Mouse (Mus musculus) cerebellum, adult 11-12 months (tissue): ENCODE measurements around the gene Vps9d1.
A peak's percentile ranks its signal among the peaks of the same experiment; 100 is the strongest.
"Not testable (repeated sequence)": the region's sequence is repeated elsewhere in the genome, so short reads cannot be mapped to it uniquely, and the experiment has no call there.

ENCODE experiments used
- DNase-seq: peaks from one replicate; pipeline ENCODE4 v3.0.0; 2022

Gene Vps9d1

GRCm38 (mm10) chr8:123254099-123254885, at the start of gene Vps9d1, which contains the start of gene Zfp276:
Gene Vps9d1, minus strand, starts transcription at chr8:123254348.
Gene Zfp276, plus strand, starts transcription at chr8:123254195.
- DNase-seq = peak; percentile 78

- no peak for DNase-seq
Measured at GRCm38 (mm10) chr8:123298301-123298700, 44.2 kb upstream of the Vps9d1 start.

DNA sequence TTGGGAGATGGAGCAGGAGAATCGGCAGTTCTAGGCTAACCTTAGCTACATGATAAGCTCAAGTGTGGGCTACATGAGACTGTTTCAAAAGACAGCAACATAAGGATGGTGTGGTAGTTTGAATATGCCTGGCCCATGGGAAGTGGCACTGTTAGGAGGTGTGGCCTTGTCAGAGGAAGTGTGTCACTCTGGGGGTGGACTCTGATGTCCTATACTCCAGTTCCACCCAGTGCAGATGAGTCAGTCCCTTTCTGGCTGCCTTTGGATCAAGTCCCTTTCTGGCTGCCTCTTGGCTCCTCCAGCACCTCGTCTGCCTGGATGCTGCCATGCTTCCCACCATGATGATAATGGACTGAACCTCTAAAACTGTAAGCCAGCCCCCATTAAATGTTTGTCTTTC, 38.6 kb upstream of the Vps9d1 start:
- DNase-seq = no peak

GRCm38 (mm10) chr8:123292281-123292680, 38.1 kb upstream of the Vps9d1 start:
- DNase-seq = no peak

GRCm38 (mm10) chr8:123291716-123292115, 37.6 kb upstream of the Vps9d1 start:
- no peak for DNase-seq

DNA sequence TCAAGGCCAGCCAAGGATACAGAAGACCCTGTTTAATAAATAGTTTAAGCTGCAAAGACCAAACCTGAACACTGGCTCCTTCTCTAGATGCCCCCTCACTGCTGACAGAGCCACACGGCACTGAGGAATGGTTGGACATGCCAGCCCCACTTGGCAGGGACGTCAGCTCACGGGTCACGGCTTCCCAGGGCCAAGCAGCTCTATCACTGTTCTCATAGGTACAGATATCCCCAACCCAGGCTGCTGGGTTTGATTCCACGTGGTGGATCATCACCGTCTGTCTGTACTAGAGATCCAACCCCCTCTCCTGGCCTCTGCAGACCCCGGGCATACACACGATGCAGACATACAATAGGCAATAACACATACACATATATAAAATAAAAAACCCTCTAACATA, 36.5 kb upstream of the Vps9d1 start:
- no peak for DNase-seq

GRCm38 (mm10) chr8:123290166-123290565, 36.0 kb upstream of the Vps9d1 start:
- no peak for DNase-seq

DNA sequence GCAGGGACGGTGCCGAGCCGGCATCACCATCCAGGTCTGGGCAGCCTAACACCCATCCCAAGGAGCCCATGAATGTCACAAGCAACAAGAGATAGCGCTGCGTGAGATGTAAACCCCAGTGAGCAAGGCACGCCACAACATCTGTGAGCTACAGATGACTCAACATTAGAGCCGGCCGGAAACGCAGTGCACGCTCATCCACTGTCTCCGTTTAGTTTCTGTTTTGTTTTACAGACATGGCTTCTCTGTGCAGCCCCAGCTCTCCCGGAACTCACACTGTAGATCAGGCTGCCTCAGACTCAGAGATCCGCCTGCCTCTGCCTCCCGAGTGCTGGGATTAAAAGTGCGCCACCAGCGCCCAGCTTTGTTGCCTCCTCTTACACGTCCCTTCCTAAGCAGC, 33.2 kb upstream of the Vps9d1 start:
- DNase-seq = no peak

- DNase-seq = no peak
Measured at GRCm38 (mm10) chr8:123284493-123284892, 30.3 kb upstream of the Vps9d1 start.

- no peak for DNase-seq
Measured at GRCm38 (mm10) chr8:123283991-123284390, 29.8 kb upstream of the Vps9d1 start.

- not testable (repeated sequence) for DNase-seq
Measured at GRCm38 (mm10) chr8:123282994-123283393, 28.8 kb upstream of the Vps9d1 start.

DNA sequence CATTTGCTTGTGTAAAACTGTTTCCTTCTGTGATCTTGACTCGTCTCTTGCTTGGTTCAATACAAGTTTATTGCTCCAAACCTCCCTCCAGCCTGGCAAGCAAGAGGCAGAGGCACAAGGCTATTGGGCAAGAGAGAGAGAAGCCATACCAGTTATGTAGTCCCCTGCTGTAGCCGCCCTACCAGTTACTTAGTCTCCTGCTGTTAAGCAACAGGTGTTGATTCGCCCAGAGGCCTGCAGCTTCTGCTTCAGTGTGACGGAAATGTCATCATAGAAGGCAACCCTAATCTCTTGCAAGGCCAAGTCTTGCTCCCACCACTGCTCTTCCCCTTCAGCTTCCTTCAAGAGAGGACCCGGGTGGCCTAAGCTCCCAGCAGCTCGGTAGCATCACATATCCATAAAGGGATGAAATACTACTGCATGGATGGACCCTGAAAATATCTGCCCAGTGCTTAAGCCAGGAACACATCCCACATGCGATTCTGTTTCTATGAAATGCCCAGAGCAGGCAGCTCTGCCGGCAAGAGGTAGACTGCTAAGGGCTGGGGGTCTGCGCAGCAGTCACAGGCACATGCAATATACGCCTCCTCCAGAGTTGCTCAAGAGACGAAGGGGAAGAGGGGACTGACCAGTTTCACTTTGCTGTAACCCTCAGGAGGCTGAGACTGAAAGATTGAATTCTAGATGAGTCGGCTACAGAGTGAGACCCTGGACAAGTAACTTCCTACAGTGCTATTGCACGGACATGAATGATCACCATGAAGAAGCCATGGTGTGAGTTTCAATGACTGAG, 26.4 kb upstream of the Vps9d1 start:
- no peak for DNase-seq

DNA sequence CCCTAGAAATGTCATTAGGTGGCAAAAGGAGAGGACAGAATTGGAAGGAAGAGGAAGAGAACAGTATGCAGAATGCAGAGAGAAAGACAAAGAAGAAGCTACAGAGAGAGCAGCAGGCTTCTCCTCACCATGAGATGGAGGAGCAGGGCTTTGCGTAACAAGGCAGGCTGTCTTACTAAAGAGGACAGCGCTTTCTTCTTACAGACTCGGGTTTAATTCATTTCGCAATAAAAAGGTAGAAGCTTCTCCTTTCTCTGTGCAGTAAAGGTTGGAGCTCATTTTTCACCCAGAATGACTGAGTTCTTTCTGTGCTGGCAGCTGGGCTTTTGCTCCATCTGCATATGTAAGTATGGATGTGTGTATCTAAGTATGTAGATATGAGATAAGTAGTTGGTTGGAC, 25.7 kb upstream of the Vps9d1 start:
- DNase-seq = no peak

- DNase-seq = no peak
Measured at GRCm38 (mm10) chr8:123278445-123278844, 24.3 kb upstream of the Vps9d1 start.

GRCm38 (mm10) chr8:123275096-123275495, 20.9 kb upstream of the Vps9d1 start:
- no peak for DNase-seq

DNA sequence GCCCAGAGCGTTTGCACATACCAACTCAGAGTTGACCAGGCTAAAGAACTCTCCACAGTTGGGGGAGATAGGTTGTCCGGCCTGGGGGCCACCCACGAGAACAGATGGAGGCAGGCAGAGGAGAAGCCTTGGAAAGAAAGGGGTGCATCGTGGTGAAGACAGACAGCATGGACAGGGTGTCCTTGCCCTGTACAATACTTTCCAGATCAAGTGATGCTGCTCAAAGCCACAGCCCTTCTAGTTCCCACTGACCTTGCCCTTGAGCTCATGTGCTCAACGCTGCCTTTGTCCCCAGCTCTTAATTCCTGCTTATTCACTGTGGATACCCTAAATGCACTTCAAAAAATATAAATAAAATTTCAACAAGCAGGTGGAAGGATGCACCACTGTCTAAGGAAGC, 20.3 kb upstream of the Vps9d1 start:
- DNase-seq = no peak

DNA sequence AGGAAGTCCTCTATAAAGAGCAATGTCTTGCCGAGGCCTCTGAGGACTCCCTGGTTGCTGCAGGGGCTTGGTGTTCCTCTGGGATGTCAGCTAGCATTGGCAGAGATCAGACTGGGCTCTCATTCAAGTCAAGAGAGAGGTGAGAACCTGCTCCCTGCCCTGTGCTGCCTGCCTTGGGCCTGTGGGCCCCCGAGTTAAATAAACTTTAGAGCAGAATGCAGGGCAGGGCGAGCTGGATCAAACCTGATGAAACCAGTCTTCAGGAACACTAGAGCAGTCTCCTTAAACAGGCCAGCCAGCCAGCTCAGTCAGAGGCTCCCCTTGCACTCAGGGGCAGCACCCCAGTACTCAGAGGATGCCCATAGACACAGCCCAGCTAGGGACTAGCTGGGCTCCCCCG, 17.8 kb upstream of the Vps9d1 start:
- DNase-seq = no peak

- no peak for DNase-seq
Measured at GRCm38 (mm10) chr8:123271147-123271546, 17.0 kb upstream of the Vps9d1 start.

GRCm38 (mm10) chr8:123267926-123268656, 13.9 kb upstream of the Vps9d1 start:
- DNase-seq = no peak

- DNase-seq = not testable (repeated sequence)
Measured at GRCm38 (mm10) chr8:123257593-123257992, 3.4 kb upstream of the Vps9d1 start.

- no peak for DNase-seq
Measured at GRCm38 (mm10) chr8:123257114-123257513, 3.0 kb upstream of the Vps9d1 start.

DNA sequence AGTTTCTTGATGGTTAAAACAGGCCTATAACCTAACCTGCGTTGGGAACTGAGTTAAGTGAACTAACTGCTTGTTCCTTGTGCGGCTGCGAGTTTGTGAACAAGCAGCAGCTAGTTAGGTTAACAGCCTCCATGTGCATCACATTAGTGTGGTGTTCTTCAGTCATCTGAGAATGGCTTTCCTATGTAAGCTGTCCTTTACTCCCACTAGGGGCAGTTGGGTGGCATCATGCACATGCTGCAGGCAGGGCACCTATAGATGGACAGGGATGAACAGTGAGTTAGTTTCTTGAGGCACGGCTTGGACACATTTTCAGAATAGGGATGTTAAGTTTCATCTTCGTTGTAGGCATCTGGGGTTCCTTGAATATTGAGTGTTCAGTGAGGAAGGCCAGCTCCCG, 1.0 kb upstream of the Vps9d1 start:
- DNase-seq = no peak

GRCm38 (mm10) chr8:123253451-123254098, 573 bp downstream of the Vps9d1 start:
- no peak for DNase-seq
